ENCODE assay signal across 8 mouse cellular contexts in genomic region chr5:103999738-104000137, GRCm38 (mm10). TPM values are rescaled to one million over a fixed set of nuclear protein-coding genes. Genes with fewer than 3 reads are reported as not detected.
DNase-seq lines count a peak whose midpoint lies in the region; ATAC-seq and TF ChIP-seq lines count a peak whose summit lies in the region.

No protein-coding gene starts in this region.

- no peak overlapping the region for H3K9ac ChIP-seq in embryonic facial prominence, embryonic 11.5 days (replicated peaks; ENCODE audit: low read length)

- ATAC-seq in embryonic facial prominence, embryonic 11.5 days (replicated peaks; ENCODE audit: insufficient number of reproducible peaks, low FRiP score, low TSS enrichment, low read depth), result no peak

- WGBS in embryonic facial prominence, embryonic 11.5 days, result 5% methylated on average over 5 of the region's 5 CpGs

- H3K4me2 ChIP-seq in embryonic facial prominence, embryonic 11.5 days (ENCODE audit: low read depth, low read length), result no peak overlapping the region

- H3K36me3 ChIP-seq in E14TG2a.4 (ENCODE audit: insufficient read depth, low read length), result peaks cover 72% of the 10 kb centered on the region
- H3K36me3 ChIP-seq in embryonic facial prominence, embryonic 11.5 days (replicated peaks; ENCODE audit: control insufficient read depth, insufficient read depth, low read depth, low read length), result no peaks in the 10 kb centered on the region

- peaks cover 31% of the 10 kb centered on the region for H3K4me1 ChIP-seq in E14TG2a.4 (replicated peaks; ENCODE audit: low read depth, low read length)
- H3K4me1 ChIP-seq in embryonic facial prominence, embryonic 11.5 days (ENCODE audit: control insufficient read depth, insufficient read depth, low read length), result no peaks in the 10 kb centered on the region

- H3K27ac ChIP-seq in embryonic facial prominence, embryonic 11.5 days (replicated peaks; ENCODE audit: low read depth, low read length), result no peak overlapping the region

- no peak overlapping the region for H3K4me3 ChIP-seq in E14TG2a.4 (replicated peaks; ENCODE audit: low read length)
- no peak overlapping the region for H3K4me3 ChIP-seq in embryonic facial prominence, embryonic 11.5 days (ENCODE audit: low read depth, low read length)

- H3K27me3 ChIP-seq in E14TG2a.4 (ENCODE audit: insufficient read depth, low read length), result no peaks in the 10 kb centered on the region
- H3K27me3 ChIP-seq in embryonic facial prominence, embryonic 11.5 days (ENCODE audit: control insufficient read depth, insufficient read depth, low read length), result no peaks in the 10 kb centered on the region

- DNase-seq in adrenal gland, postnatal 25 days, result peak; percentile 85
- peak; percentile 88 for DNase-seq in embryonic facial prominence, embryonic 11.5 days (ENCODE audit: low spot score)
- peak; percentile 77 for DNase-seq in heart, adult 8-10 months (ENCODE audit: low spot score)
- peak; percentile 86 for DNase-seq in kidney, postnatal 14 days
- DNase-seq in lung, adult 18-20 months, result peak; percentile 80 to 82
- DNase-seq in retina, adult 2 months (ENCODE audit: low read depth, low spot score), result peak; percentile 46
- DNase-seq in thymus, postnatal 14 days, result peak; percentile 85

- no peaks in the 10 kb centered on the region for H3K9me3 ChIP-seq in E14TG2a.4 (ENCODE audit: low read length)
- no peaks in the 10 kb centered on the region for H3K9me3 ChIP-seq in embryonic facial prominence, embryonic 11.5 days (replicated peaks; ENCODE audit: control insufficient read depth, low read length)

- TF ChIP-seq CTCF in E14TG2a.4 (conservative IDR thresholded peaks at IDR 0.05; ENCODE audit: low read length), result peak; percentile 86

RNA-seq across cellular contexts. Expression of gene Hsd17b11, which starts 22.0 kb away (rescaled TPM):
- 61.3 and 83.2 TPM in 2 replicates for total RNA-seq in adrenal gland, postnatal 25 days (2021)
- 1.4 and 1.8 TPM in 2 replicates for polyA plus RNA-seq in embryonic facial prominence, embryonic 11.5 days (2014; fragmentation: Nextera tagmentation; extraction: Ambion mirVana)
- total RNA-seq in heart, adult 8-10 months (2022), result 10 to 100 TPM; 26.5 to 30.0 (median 27.4) TPM

RNA-seq across cellular contexts. Expression of gene Hsd17b13, which starts 22.5 kb away (rescaled TPM):
- total RNA-seq in adrenal gland, postnatal 25 days (2021), result 4.3 TPM in 1 of 2 replicates, not detected in the other
- polyA plus RNA-seq in embryonic facial prominence, embryonic 11.5 days (2014; fragmentation: Nextera tagmentation; extraction: Ambion mirVana), result not detected in 2 replicates
- not detected for total RNA-seq in heart, adult 8-10 months (2022)

RNA-seq across cellular contexts. Expression of gene Nudt9, which starts 46.4 kb away (rescaled TPM):
- 53.6 and 62.9 TPM in 2 replicates for total RNA-seq in adrenal gland, postnatal 25 days (2021)
- polyA plus RNA-seq in embryonic facial prominence, embryonic 11.5 days (2014; fragmentation: Nextera tagmentation; extraction: Ambion mirVana), result 66.9 and 73.6 TPM in 2 replicates
- total RNA-seq in heart, adult 8-10 months (2022), result 10 to 100 TPM; 53.8 to 58.9 (median 56.7) TPM
